Mouse (Mus musculus): ENCODE data around the gene Gpatch4. TPM values are rescaled to one million over a fixed set of nuclear protein-coding genes. Genes with fewer than 3 reads are reported as not detected.

The Gpatch4 gene
- polyA plus RNA-seq (2012; rRNA removed), result 5.0 and 5.2 TPM in 2 replicates

DNA sequence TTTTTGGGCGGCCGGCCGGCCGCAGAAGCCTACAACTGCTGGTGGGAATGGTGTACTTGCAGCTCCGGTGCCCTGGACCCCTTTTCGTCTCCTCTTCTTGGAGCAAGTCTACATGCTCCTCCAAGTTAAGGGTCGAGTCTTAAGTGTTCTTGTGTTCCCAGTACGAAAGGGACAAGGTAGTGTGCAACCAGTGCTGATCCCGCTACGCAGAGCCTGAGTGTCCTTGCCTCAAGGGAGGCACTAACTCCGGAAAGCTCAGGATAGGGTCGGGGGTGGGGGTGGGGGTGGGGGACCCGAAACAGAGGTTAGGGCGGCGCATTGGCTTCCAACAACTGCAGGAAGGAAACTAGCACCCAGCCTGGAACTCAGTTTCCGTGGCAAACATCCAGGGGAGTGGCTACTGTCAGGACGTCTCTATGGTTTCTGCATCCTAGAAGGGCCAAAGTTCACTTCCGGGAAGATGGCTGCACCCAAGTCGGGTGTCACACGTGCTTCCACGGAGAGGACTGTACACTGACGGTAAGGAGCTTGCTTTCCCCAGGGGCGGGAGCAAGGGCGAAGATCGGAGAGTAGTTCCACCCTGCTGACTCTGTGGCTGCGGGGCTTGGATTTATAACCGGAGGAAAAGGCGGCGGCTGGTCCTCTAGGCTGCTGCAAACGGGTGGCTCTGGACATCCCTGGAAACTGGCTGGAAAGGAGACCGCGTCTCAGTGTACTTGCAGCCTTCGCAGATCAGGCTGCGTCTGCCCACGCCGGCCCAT is at the start of gene Gpatch4:
Gene Gpatch4, plus strand, starts transcription at position 448 of the 761 bp plus-strand sequence.
- Histone ChIP-seq H3K27ac (ENCODE audit: insufficient read depth, low read length) (peak within 1 kb of the TSS; percentile 26; the same call in 1 of the 2 replicates), H3K4me3 (ENCODE audit: extremely low read depth, insufficient read depth, insufficient read length) (peak within 1 kb of the TSS; percentile 91), H3K36me3 (ENCODE audit: control insufficient read depth, insufficient read depth, low read length) (no peaks in the 10 kb centered on the region), H3K4me1 (ENCODE audit: control insufficient read depth, insufficient read depth, insufficient read length) (no peaks in the 10 kb centered on the region), H3K27me3 (ENCODE audit: control insufficient read depth, insufficient read depth, low read length) (no peaks in the 10 kb centered on the region)
- peak; percentile 37; the same call in 1 of the 2 replicates for TF ChIP-seq POLR2A (IDR thresholded peaks at IDR 0.05; ENCODE audit: low read depth, low read length)
- TF ChIP-seq CTCF (IDR thresholded peaks at IDR 0.05; ENCODE audit: extremely low read depth, insufficient read depth, insufficient read length, insufficient replicate concordance), result no peak
- DNase-seq (ENCODE audit: low read depth in 1 of 2, low spot score in 2 of 2), result peak; percentile 77 to 90
- 12% methylated on average over 36 of the region's 36 CpGs for WGBS

DNA sequence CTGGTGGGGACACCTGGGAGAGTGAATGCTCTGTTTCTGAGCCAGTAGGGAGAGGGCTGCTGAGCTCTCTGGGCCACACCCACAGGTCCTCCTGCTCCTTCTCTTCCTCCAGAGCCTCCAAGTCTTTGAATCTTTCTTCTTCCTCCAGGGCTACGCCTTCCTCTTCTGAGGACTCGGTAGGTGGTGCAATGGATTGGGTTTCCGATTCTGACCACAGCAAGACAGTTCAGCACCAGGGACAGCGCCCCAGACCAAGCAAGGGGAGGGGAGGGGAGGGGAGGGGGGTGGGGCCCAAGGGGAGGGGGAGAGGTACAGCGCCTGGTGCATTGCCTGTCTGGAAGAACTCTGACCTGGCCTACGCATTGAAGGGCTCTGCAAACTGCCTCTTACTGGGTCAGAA is 49.5 kb upstream of the Gpatch4 start:
- Histone ChIP-seq H3K4me3 (ENCODE audit: extremely low read depth, insufficient read depth, insufficient read length) (no peak overlapping the region), H3K36me3 (ENCODE audit: control insufficient read depth, insufficient read depth, low read length) (no peaks in the 10 kb centered on the region), H3K27me3 (ENCODE audit: control insufficient read depth, insufficient read depth, low read length) (peaks cover 10% of the 10 kb centered on the region), H3K4me1 (ENCODE audit: control insufficient read depth, insufficient read depth, insufficient read length) (no peaks in the 10 kb centered on the region; the same call in 1 of the 2 replicates), H3K27ac (ENCODE audit: insufficient read depth, low read length) (no peak overlapping the region)
- no peak for TF ChIP-seq CTCF (IDR thresholded peaks at IDR 0.05; ENCODE audit: extremely low read depth, insufficient read depth, insufficient read length, insufficient replicate concordance)
- no peak for TF ChIP-seq POLR2A (IDR thresholded peaks at IDR 0.05; ENCODE audit: low read depth, low read length)
- DNase-seq (ENCODE audit: low read depth in 1 of 2, low spot score in 2 of 2), result no peak
- 9% methylated on average over 5 of the region's 6 CpGs for WGBS

DNA sequence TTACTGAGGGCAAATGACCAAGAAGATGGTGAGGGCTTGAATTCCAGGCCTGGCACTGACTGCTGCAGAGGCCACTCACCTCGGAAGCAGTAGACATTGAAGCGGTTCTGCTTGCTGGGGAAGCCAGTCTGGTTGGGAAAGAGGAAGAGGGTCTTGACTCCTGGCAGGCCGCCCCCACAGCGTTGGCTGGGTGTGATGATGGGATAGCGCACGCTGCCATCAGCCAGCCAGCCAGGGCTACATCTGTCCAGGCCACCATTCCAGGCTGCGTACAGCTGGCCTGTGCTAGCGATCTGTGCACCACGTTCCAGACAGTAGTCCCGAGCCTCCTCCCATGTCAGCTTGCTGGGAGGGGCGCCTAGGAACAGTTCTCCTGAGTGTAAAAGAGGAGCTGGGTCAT is 47.6 kb upstream of the Gpatch4 start:
- H3K36me3 ChIP-seq (ENCODE audit: control insufficient read depth, insufficient read depth, low read length), result no peaks in the 10 kb centered on the region
- H3K27ac ChIP-seq (ENCODE audit: insufficient read depth, low read length), result no peak overlapping the region
- WGBS, result 32% methylated on average over 11 of the region's 11 CpGs
- H3K27me3 ChIP-seq (ENCODE audit: control insufficient read depth, insufficient read depth, low read length), result peaks cover 22% of the 10 kb centered on the region
- H3K4me1 ChIP-seq (ENCODE audit: control insufficient read depth, insufficient read depth, insufficient read length), result peaks cover 4% of the 10 kb centered on the region; the same call in 1 of the 2 replicates
- TF ChIP-seq CTCF (IDR thresholded peaks at IDR 0.05; ENCODE audit: extremely low read depth, insufficient read depth, insufficient read length, insufficient replicate concordance) (no peak), POLR2A (IDR thresholded peaks at IDR 0.05; ENCODE audit: low read depth, low read length) (no peak)
- no peak for DNase-seq (ENCODE audit: low read depth in 1 of 2, low spot score in 2 of 2)
- H3K4me3 ChIP-seq (ENCODE audit: extremely low read depth, insufficient read depth, insufficient read length), result no peak overlapping the region

DNA sequence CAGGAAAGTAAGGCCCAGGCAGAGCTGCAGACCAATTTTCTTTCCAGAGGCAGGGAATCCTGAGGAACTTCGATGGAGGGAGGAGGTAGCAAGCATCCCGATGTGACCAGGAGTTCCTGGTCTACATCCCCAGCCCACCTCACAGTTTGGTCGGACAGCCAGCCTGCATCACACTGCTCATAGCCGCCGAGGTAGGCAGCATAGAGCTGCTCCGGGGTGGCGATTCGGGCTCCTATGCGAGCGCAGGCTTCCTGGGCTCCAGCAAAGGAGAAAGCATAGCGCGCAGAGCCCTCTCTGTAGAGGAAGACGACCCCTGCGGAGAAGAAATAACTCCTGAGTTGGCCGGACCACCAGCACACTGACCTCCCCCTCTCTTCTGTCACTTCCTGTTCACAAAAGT is 46.5 kb upstream of the Gpatch4 start:
- DNase-seq (ENCODE audit: low read depth in 1 of 2, low spot score in 2 of 2), result no peak
- WGBS, result 4% methylated on average over 15 of the region's 15 CpGs
- Histone ChIP-seq H3K27me3 (ENCODE audit: control insufficient read depth, insufficient read depth, low read length) (peaks cover 31% of the 10 kb centered on the region), H3K36me3 (ENCODE audit: control insufficient read depth, insufficient read depth, low read length) (no peaks in the 10 kb centered on the region), H3K4me1 (ENCODE audit: control insufficient read depth, insufficient read depth, insufficient read length) (peaks cover 4% of the 10 kb centered on the region; the same call in 1 of the 2 replicates), H3K4me3 (ENCODE audit: extremely low read depth, insufficient read depth, insufficient read length) (no peak overlapping the region), H3K27ac (ENCODE audit: insufficient read depth, low read length) (no peak overlapping the region)
- TF ChIP-seq CTCF (IDR thresholded peaks at IDR 0.05; ENCODE audit: extremely low read depth, insufficient read depth, insufficient read length, insufficient replicate concordance) (no peak), POLR2A (IDR thresholded peaks at IDR 0.05; ENCODE audit: low read depth, low read length) (no peak)

DNA sequence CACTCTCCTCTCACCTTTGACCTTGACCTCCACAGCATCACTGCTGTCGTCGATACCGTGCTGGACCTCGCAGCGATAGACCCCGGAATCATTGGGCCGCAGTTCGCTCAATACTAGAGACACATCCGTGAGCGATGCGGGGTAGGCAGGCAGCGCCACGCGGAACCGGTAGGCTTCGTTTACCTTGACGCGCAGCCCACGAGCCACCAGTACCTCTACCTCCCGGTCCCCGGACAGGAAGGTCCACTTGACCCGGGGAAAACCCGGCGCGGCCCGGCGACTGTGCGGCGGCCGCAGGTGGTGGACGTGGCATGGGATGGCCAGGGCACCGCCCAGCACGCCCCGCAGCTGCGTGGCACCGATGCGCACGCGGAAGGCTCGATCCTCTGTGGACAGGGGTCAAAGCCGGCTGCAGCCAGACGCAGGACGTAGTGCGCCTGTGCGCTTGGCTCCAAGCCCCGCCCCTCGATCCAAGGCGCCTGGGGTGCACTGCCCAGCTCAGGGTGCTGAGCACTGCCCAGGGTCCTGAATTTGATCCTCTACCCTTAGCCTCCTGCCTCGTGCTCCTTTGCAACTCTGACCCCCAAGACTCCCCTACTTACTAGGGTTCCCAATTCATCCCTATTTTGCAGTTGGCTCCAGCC is 45.8 kb upstream of the Gpatch4 start:
- Histone ChIP-seq H3K36me3 (ENCODE audit: control insufficient read depth, insufficient read depth, low read length) (no peaks in the 10 kb centered on the region), H3K4me3 (ENCODE audit: extremely low read depth, insufficient read depth, insufficient read length) (no peak overlapping the region), H3K27ac (ENCODE audit: insufficient read depth, low read length) (no peak overlapping the region), H3K27me3 (ENCODE audit: control insufficient read depth, insufficient read depth, low read length) (peaks cover 33% of the 10 kb centered on the region), H3K4me1 (ENCODE audit: control insufficient read depth, insufficient read depth, insufficient read length) (peaks cover 4% of the 10 kb centered on the region; the same call in 1 of the 2 replicates)
- DNase-seq (ENCODE audit: low read depth in 1 of 2, low spot score in 2 of 2), result no peak
- no peak for TF ChIP-seq POLR2A (IDR thresholded peaks at IDR 0.05; ENCODE audit: low read depth, low read length)
- TF ChIP-seq CTCF (IDR thresholded peaks at IDR 0.05; ENCODE audit: extremely low read depth, insufficient read depth, insufficient read length, insufficient replicate concordance), result no peak
- WGBS, result 4% methylated on average over 49 of the region's 49 CpGs

DNA sequence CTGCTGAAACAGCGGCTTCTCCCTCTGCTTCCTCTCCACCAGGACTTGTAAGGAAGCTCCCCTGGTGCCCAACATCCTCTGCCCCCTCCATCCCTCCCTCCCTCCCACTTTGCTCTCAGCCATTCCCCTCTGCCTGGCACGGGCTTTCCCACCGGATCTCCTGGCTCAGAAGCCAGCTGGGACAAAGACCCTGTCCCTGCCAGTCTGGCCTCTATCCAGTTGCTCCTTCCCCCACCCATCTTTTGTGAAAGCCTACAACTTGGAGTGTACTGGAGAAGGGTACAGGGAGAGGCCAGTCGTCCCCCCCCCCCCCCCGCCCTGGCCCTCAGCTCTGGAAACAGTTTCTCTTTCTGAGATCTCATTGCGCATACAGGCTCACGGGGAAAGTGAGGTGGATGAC is 44.2 kb upstream of the Gpatch4 start:
- 3% methylated on average over 7 of the region's 7 CpGs for WGBS
- Histone ChIP-seq H3K4me3 (ENCODE audit: extremely low read depth, insufficient read depth, insufficient read length) (no peak overlapping the region), H3K36me3 (ENCODE audit: control insufficient read depth, insufficient read depth, low read length) (no peaks in the 10 kb centered on the region), H3K27me3 (ENCODE audit: control insufficient read depth, insufficient read depth, low read length) (peaks cover 38% of the 10 kb centered on the region), H3K4me1 (ENCODE audit: control insufficient read depth, insufficient read depth, insufficient read length) (peaks cover 4% of the 10 kb centered on the region; the same call in 1 of the 2 replicates), H3K27ac (ENCODE audit: insufficient read depth, low read length) (no peak overlapping the region)
- TF ChIP-seq POLR2A (IDR thresholded peaks at IDR 0.05; ENCODE audit: low read depth, low read length) (no peak), CTCF (IDR thresholded peaks at IDR 0.05; ENCODE audit: extremely low read depth, insufficient read depth, insufficient read length, insufficient replicate concordance) (no peak)
- DNase-seq (ENCODE audit: low read depth in 1 of 2, low spot score in 2 of 2), result no peak
